Mouse (Mus musculus) bone marrow, adult 2 months (tissue): ENCODE measurements around the gene Fan1. TPM values are rescaled to one million over a fixed set of nuclear protein-coding genes. Genes with fewer than 3 reads are reported as not detected.

ENCODE experiments used
- H3K27ac ChIP-seq: fragments of 200-500 bp; 2 replicates; pipeline ENCODE4 v1.5.1; 2012; ENCODE audit warnings: low read depth, mild to moderate bottlenecking, control low read depth, inconsistent platforms, low read length; ENCODE audit not compliant: control insufficient read depth, poor library complexity, insufficient read depth
- H3K4me1 ChIP-seq: fragments of 200-500 bp; 2 replicates; pipeline ENCODE4 v1.6.1; 2011; ENCODE audit warnings: low read length; ENCODE audit not compliant: control insufficient read depth, insufficient read depth
- H3K4me3 ChIP-seq: fragments of 200-500 bp; replicated peaks from 2 replicates; pipeline ENCODE3; 2011; ENCODE audit warnings: mild to moderate bottlenecking, low read depth, low read length, control low read depth; ENCODE audit not compliant: control insufficient read depth
- CTCF ChIP-seq: fragments of 200-500 bp; IDR thresholded peaks from 2 replicates; pipeline ENCODE4 v1.5.1; 2011; ENCODE audit warnings: low read length, control low read depth; ENCODE audit not compliant: control insufficient read depth, insufficient read depth
- POLR2A ChIP-seq: fragments of 200-500 bp; IDR thresholded peaks from 2 replicates; pipeline ENCODE4 v1.6.1; 2011; ENCODE audit warnings: low read depth, mild to moderate bottlenecking, control low read depth, low read length, borderline replicate concordance; ENCODE audit not compliant: control insufficient read depth
- WGBS: fragments of 180-500 bp; shearing (Covaris S2); methylation state at CpG from one replicate; pipeline ENCODE4 v1.1.7; 2018; 5-methylcytosine and 5-hydroxymethylcytosine counted together
- polyA plus RNA-seq: library from polyadenylated mRNA; stranded (reverse); fragments of >200 nt; gene quantifications from 2 replicates; pipeline ENCODE4 v1.2.4, GENCODE M21; 2011; ENCODE audit warnings: low replicate concordance; ENCODE audit not compliant: missing spikeins, insufficient read depth, insufficient read length

Fan1 gene
- polyA plus RNA-seq, 1 experiment: 1.7 TPM

GRCm38 (mm10) chr7:64321658-64322057, 52.2 kb downstream of the Fan1 start:
- Histone ChIP-seq H3K4me1 (no peaks in the 10 kb centered on the region), H3K27ac (no peak overlapping the region), H3K4me3 (no peak overlapping the region)
- TF ChIP-seq CTCF: no peak
- no peak for TF ChIP-seq POLR2A
- 87% methylated on average over 4 of the region's 4 CpGs for WGBS

DNA sequence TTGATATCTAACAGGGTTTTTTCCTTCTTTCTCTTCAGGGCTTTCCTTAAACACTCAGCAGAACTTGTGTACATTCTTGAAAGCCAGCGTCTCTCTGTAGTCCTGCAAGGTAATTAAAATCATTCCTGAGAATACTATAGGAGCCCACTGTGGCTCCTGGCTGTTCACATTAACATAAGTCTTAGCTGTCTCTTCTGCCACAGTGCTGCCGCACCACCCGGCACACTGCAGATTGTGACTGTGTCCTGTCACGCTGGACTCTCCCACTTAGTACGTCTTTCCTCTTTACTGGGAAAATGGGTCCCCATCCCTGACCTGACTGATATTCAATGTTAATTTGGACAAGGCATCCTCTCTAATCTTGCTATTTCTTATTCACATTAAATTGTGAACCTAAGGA, 52.8 kb downstream of the Fan1 start:
- WGBS: 91% methylated on average over 5 of the region's 5 CpGs
- TF ChIP-seq POLR2A (no peak), CTCF (no peak)
- H3K27ac ChIP-seq: no peak overlapping the region
- H3K4me1 ChIP-seq: no peaks in the 10 kb centered on the region
- no peak overlapping the region for H3K4me3 ChIP-seq

GRCm38 (mm10) chr7:64312811-64313210, 61.1 kb downstream of the Fan1 start:
- no peak overlapping the region for H3K4me3 ChIP-seq
- no peak for TF ChIP-seq CTCF
- TF ChIP-seq POLR2A: no peak
- 90% methylated on average over 7 of the region's 7 CpGs for WGBS
- H3K27ac ChIP-seq: no peak overlapping the region
- H3K4me1 ChIP-seq: no peaks in the 10 kb centered on the region

DNA sequence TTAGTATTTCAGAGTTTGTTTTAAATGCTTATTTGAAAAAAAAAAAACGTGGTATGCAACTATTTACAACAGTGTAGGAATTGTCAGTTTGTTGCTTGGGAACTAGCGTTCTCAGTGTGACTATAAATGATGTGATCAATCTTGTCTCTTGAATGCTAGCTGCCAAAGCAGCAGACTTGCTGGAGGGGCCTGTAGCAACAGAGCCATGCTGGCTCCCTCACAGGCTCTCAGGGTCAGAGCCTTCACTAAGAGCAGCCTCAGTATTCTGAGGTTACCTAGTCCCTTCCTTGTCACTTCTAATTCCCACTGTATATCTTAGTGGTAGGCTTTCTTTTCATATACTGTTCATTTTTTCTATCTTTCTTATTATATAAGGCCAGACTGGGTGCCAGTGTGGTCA, 63.1 kb downstream of the Fan1 start:
- Histone ChIP-seq H3K4me3 (no peak overlapping the region), H3K27ac (no peak overlapping the region), H3K4me1 (no peaks in the 10 kb centered on the region)
- TF ChIP-seq POLR2A (no peak), CTCF (no peak)
- 73% methylated on average over 2 of the region's 2 CpGs for WGBS

GRCm38 (mm10) chr7:64310241-64310640, 63.7 kb downstream of the Fan1 start:
- 82% methylated on average over 7 of the region's 7 CpGs for WGBS
- Histone ChIP-seq H3K4me3 (no peak overlapping the region), H3K4me1 (no peaks in the 10 kb centered on the region), H3K27ac (no peak overlapping the region)
- TF ChIP-seq CTCF (no peak), POLR2A (no peak)

Other genes with a start within 250 kb of the Fan1 start
- 0.92 TPM in 1 of 2 replicates, not detected in the other for gene Trpm1, start 220.3 kb downstream of the Fan1 start, polyA plus RNA-seq
- 2.0 and 2.2 TPM in 2 replicates for gene Mtmr10, start 86.4 kb downstream of the Fan1 start, polyA plus RNA-seq
- 17.4 and 28.8 TPM in 2 replicates for gene Mphosph10, start 18.2 kb upstream of the Fan1 start, polyA plus RNA-seq
- gene Mcee, start 18.5 kb upstream of the Fan1 start, polyA plus RNA-seq: 14.0 and 44.9 TPM in 2 replicates
- not detected in 2 replicates for gene Apba2, start 127.6 kb upstream of the Fan1 start, polyA plus RNA-seq